Mouse (Mus musculus): ENCODE measurements around the gene Ints3.

The Ints3 gene

GRCm38 (mm10) chr3:90433381-90434020, at the start of gene Ints3:
Ints3 (minus strand) TSS chr3:90433622.
- in situ Hi-C loops (cut with MboI), result no loop called here

GRCm38 (mm10) chr3:90475831-90476611, 42.6 kb upstream of the Ints3 start, which contains the start of gene Ilf2:
Ilf2 (plus strand) TSS chr3:90476126.
- in situ Hi-C loops (cut with MboI), result no loop called here

GRCm38 (mm10) chr3:90475151-90475830, 41.9 kb upstream of the Ints3 start:
- in situ Hi-C loops (cut with MboI), result no loop called here

- in situ Hi-C loops (cut with MboI), result no loop called here
Measured at GRCm38 (mm10) chr3:90472213-90472612, 38.8 kb upstream of the Ints3 start.

- in situ Hi-C loops (cut with MboI), result no loop called here
Measured at GRCm38 (mm10) chr3:90467618-90468300, 34.3 kb upstream of the Ints3 start.

GRCm38 (mm10) chr3:90466311-90466766, 32.9 kb upstream of the Ints3 start:
- in situ Hi-C loops (cut with MboI), result no loop called here

GRCm38 (mm10) chr3:90465686-90466310, 32.4 kb upstream of the Ints3 start, which contains the start of gene Npr1:
Npr1 (minus strand) TSS chr3:90465866.
- in situ Hi-C loops (cut with MboI), result no loop called here

- in situ Hi-C loops (cut with MboI), result no loop called here
Measured at GRCm38 (mm10) chr3:90465081-90465685, 31.8 kb upstream of the Ints3 start.

- in situ Hi-C loops (cut with MboI), result no loop called here
Measured at GRCm38 (mm10) chr3:90464552-90465080, 31.2 kb upstream of the Ints3 start.

GRCm38 (mm10) chr3:90462579-90462978, 29.2 kb upstream of the Ints3 start:
- in situ Hi-C loops (cut with MboI), result no loop called here

- in situ Hi-C loops (cut with MboI), result no loop called here
Measured at GRCm38 (mm10) chr3:90461935-90462334, 28.5 kb upstream of the Ints3 start.

GRCm38 (mm10) chr3:90460315-90460714, 26.9 kb upstream of the Ints3 start:
- in situ Hi-C loops (cut with MboI), result no loop called here

GRCm38 (mm10) chr3:90459727-90460126, 26.3 kb upstream of the Ints3 start:
- in situ Hi-C loops (cut with MboI), result no loop called here

- in situ Hi-C loops (cut with MboI), result no loop called here
Measured at GRCm38 (mm10) chr3:90454931-90455330, 21.5 kb upstream of the Ints3 start.

- in situ Hi-C loops (cut with MboI), result no loop called here
Measured at GRCm38 (mm10) chr3:90451396-90452095, 18.1 kb upstream of the Ints3 start.

GRCm38 (mm10) chr3:90450874-90451273, 17.5 kb upstream of the Ints3 start:
- in situ Hi-C loops (cut with MboI), result no loop called here

GRCm38 (mm10) chr3:90448626-90449025, 15.2 kb upstream of the Ints3 start:
- in situ Hi-C loops (cut with MboI), result no loop called here

- in situ Hi-C loops (cut with MboI), result no loop called here
Measured at GRCm38 (mm10) chr3:90447123-90447494, 13.7 kb upstream of the Ints3 start.

GRCm38 (mm10) chr3:90446389-90447122, 13.1 kb upstream of the Ints3 start:
- in situ Hi-C loops (cut with MboI), result no loop called here

All from mature B cell (primary cell).